Mouse (Mus musculus): ENCODE results near the gene Hnrnpa1. TPM values are rescaled to one million over a fixed set of nuclear protein-coding genes. Genes with fewer than 3 reads are reported as not detected.
A peak's percentile ranks its signal among the peaks of the same experiment; 100 is the strongest.

The Hnrnpa1 gene
- polyA plus RNA-seq, 1 experiment from 2014 or later, result 220 TPM

GRCm38 (mm10) chr15:103293375-103293774, 53.1 kb downstream of the Hnrnpa1 start:
- Histone ChIP-seq H3K27me3 (no peaks in the 10 kb centered on the region), H3K27ac (replicated peaks) (no peak overlapping the region), H3K9ac (no peak overlapping the region), H3K36me3 (replicated peaks) (peaks cover 94% of the 10 kb centered on the region), H3K9me3 (replicated peaks) (no peaks in the 10 kb centered on the region), H3K4me3 (replicated peaks) (no peak overlapping the region), H3K4me1 (replicated peaks) (no peaks in the 10 kb centered on the region), H3K4me2 (no peak overlapping the region)
- 95% methylated on average over 2 of the region's 2 CpGs for WGBS (ENCODE audit: insufficient replicate concordance)
- ATAC-seq (ENCODE audit: insufficient read depth), result no peak

GRCm38 (mm10) chr15:103294649-103295048, 54.4 kb downstream of the Hnrnpa1 start:
- 75% methylated on average over 2 of the region's 2 CpGs for WGBS (ENCODE audit: insufficient replicate concordance)
- Histone ChIP-seq H3K27ac (replicated peaks) (no peak overlapping the region), H3K4me3 (replicated peaks) (no peak overlapping the region), H3K9ac (no peak overlapping the region), H3K36me3 (replicated peaks) (peaks cover 94% of the 10 kb centered on the region), H3K4me1 (replicated peaks) (no peaks in the 10 kb centered on the region), H3K9me3 (replicated peaks) (no peaks in the 10 kb centered on the region), H3K27me3 (no peaks in the 10 kb centered on the region), H3K4me2 (no peak overlapping the region)
- ATAC-seq (ENCODE audit: insufficient read depth), result no peak

- Histone ChIP-seq H3K27ac (replicated peaks) (no peak overlapping the region), H3K9ac (no peak overlapping the region), H3K4me1 (replicated peaks) (peaks cover 3% of the 10 kb centered on the region; the same call in 1 of the 2 replicates), H3K4me2 (no peak overlapping the region), H3K9me3 (replicated peaks) (no peaks in the 10 kb centered on the region), H3K36me3 (replicated peaks) (peaks cover 84% of the 10 kb centered on the region), H3K4me3 (replicated peaks) (no peak overlapping the region), H3K27me3 (no peaks in the 10 kb centered on the region)
- ATAC-seq (ENCODE audit: insufficient read depth), result no peak
- WGBS (ENCODE audit: insufficient replicate concordance), result 33% methylated on average over 5 of the region's 5 CpGs
Measured at GRCm38 (mm10) chr15:103295851-103296250, 55.6 kb downstream of the Hnrnpa1 start.

MicroRNAs encoded within 50 kb of the gene (microRNA counts, 519-probe panel; counts per million panel counts)
- 3,607 counts per million, percentile 73 among the panel's probes with 10 or more counts for microRNA mmu-miR-148b

Small RNAs within 50 kb of the gene (microRNA-seq; reads per million reads assigned to microRNA genes)
- 486 reads per million, percentile 69 among the genes with 10 or more reads in this experiment for gene Mir148b

Other genes starting within 250 kb of the Hnrnpa1 start
- 0.03 TPM in 1 of 2 replicates, not detected in the other for gene Hoxc8, start 249.8 kb upstream of the Hnrnpa1 start, polyA plus RNA-seq (2015; fragmentation: Nextera tagmentation; extraction: Ambion mirVana)
- gene Hoxc6, start 242.2 kb upstream of the Hnrnpa1 start, polyA plus RNA-seq (2015; fragmentation: Nextera tagmentation; extraction: Ambion mirVana), result 0.09 TPM in 1 of 2 replicates, not detected in the other
- 0.15 and 0.26 TPM in 2 replicates for gene Hoxc4, start 221.5 kb upstream of the Hnrnpa1 start, polyA plus RNA-seq (2015; fragmentation: Nextera tagmentation; extraction: Ambion mirVana)
- gene Smug1, start 73.3 kb upstream of the Hnrnpa1 start, polyA plus RNA-seq (2015; fragmentation: Nextera tagmentation; extraction: Ambion mirVana), result 4.6 and 5.4 TPM in 2 replicates
- gene Cbx5, start 616 bp upstream of the Hnrnpa1 start, polyA plus RNA-seq (2015; fragmentation: Nextera tagmentation; extraction: Ambion mirVana), result 44.5 and 49.2 TPM in 2 replicates
- 207 and 217 TPM in 2 replicates for gene Nfe2, start 18.0 kb downstream of the Hnrnpa1 start, polyA plus RNA-seq (2015; fragmentation: Nextera tagmentation; extraction: Ambion mirVana)
- 196 and 203 TPM in 2 replicates for gene Copz1, start 32.3 kb downstream of the Hnrnpa1 start, polyA plus RNA-seq (2015; fragmentation: Nextera tagmentation; extraction: Ambion mirVana)
- gene Gpr84, start 70.2 kb downstream of the Hnrnpa1 start, polyA plus RNA-seq (2015; fragmentation: Nextera tagmentation; extraction: Ambion mirVana), result 0.86 and 1.0 TPM in 2 replicates
- gene Zfp385a, start 99.7 kb downstream of the Hnrnpa1 start, polyA plus RNA-seq (2015; fragmentation: Nextera tagmentation; extraction: Ambion mirVana), result 6.0 and 6.6 TPM in 2 replicates
- 15.9 and 19.1 TPM in 2 replicates for gene Itga5, start 126.3 kb downstream of the Hnrnpa1 start, polyA plus RNA-seq (2015; fragmentation: Nextera tagmentation; extraction: Ambion mirVana)
- gene Gtsf1, start 190.0 kb downstream of the Hnrnpa1 start, polyA plus RNA-seq (2015; fragmentation: Nextera tagmentation; extraction: Ambion mirVana), result not detected in 2 replicates
- gene Gtsf2, start 208.0 kb downstream of the Hnrnpa1 start, polyA plus RNA-seq (2015; fragmentation: Nextera tagmentation; extraction: Ambion mirVana), result not detected in 2 replicates
- gene Nckap1l, start 213.4 kb downstream of the Hnrnpa1 start, polyA plus RNA-seq (2015; fragmentation: Nextera tagmentation; extraction: Ambion mirVana), result 7.0 and 7.2 TPM in 2 replicates